Mouse (Mus musculus) kidney, postnatal 36 days (tissue): Measurements from ENCODE around the gene Gnl3l.
A peak's percentile ranks its signal among the peaks of the same experiment; 100 is the strongest.

ENCODE experiments used
- DNase-seq, 2 experiments: peaks; one replicate each; pipeline ENCODE4 v3.0.0; 2021 to 2022; ENCODE audit warnings: mixed read lengths in 2 of 2

Gene Gnl3l

GRCm38 (mm10) chrX:150956522-150957300, 60.4 kb downstream of the Gnl3l start:
- peak; percentile 70 to 81 for DNase-seq

DNA sequence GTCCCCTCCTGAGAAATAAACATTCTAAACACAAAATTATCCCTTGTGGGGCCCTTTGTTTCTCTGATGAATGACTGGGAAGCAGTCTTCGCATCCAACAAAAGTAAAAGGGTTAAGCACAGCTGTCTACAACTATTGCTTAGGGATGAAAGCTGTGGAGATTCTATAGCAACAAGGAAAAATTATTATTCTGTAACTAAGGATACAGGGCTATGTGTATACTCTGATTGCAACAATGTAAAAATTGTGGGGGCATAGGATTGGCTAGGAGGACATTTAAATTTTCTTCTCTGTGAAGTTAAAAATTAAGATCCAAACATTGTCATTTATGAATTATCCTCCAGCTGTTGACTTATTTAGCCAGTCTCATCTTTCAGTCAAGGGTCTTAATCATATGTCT, 61.1 kb downstream of the Gnl3l start:
- DNase-seq, result no peak

GRCm38 (mm10) chrX:150955441-150955840, 61.7 kb downstream of the Gnl3l start:
- DNase-seq, result no peak

DNA sequence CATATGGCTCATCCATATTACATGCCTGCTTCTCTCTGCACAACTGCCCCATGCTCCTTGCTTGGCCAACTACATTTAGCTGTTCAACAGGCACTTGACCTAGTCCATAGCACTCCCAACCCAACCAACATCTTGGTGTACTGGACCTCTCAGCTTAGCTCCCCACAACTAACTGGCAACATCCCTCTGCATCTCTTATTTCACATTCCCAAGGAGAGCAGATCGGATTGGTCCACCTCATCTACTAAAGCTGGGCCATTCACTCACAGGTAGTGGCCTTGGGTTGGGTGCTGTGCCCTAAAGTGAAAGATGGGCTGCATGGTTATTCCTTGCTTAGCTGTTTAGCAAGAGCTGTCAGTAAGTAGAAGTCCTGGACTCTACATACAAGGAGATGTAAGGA, 62.4 kb downstream of the Gnl3l start:
- DNase-seq, result no peak
